Mouse (Mus musculus) urinary bladder, postnatal 10 days (tissue): ENCODE measurements around the gene Flad1.

ENCODE experiments used
- DNase-seq: peaks from one replicate; pipeline ENCODE4 v3.0.0; 2022; ENCODE audit warnings: low spot score

Gene Flad1

DNA sequence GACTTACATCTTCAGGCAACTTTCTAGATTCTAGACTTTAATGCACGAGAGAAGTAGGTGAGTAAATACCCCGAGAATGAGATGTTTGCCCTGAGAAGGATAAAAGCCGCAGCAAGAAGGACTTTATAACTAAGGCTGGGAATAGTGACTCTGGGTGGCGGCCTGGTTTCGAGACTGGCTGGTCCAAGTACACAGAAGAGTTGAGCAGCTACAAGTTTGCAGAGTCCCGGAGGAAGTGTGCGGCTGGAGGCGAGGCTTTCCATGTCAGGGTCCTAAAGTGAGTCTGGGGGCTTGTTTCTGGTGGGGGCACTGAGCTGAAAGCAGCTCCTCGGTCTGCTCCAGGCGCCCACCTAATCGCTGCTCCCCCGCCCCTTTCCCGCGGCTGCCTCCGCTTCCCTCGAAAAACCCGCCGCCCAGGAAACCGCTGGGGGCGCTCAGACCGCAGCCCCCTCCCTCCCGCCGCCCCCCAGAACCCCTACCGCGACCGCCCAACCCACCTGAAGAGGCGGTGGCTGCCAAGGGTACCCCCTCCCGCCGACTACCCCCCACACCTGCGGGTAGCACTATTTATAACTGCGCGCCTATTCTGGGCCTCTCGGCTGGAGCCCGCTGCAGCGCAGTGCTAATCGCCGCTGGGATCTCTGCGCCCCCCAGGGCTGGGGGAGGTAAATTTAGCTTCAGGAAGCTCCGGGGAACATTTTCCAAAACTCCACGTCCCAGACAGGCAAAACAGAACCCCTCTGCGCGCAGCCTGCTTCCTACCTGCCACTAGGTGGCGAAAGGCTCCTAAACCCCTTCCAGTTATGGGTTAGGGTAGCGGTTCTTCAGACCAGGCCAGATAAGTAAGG is 15.6 kb downstream of the Flad1 start:
- DNase-seq, result no peak

DNA sequence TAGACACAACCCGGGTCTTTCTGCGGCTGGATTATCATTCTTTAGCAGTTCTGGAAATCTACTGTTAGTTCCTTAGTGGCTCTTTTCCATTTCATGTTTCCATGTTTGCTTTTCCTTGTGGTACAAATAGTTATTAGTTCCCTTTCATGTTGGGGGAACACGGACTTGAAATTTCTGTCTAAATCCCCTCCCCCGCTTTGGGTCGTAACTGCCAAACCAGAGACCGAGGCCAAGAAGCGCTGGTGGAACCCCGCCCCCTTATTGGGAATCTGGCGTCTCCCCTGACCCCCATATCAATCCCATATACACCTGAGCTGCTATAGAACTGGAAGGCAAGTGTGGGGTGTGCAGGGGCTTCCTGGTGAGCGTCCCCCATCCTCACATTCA is 16.3 kb downstream of the Flad1 start:
- no peak for DNase-seq

DNA sequence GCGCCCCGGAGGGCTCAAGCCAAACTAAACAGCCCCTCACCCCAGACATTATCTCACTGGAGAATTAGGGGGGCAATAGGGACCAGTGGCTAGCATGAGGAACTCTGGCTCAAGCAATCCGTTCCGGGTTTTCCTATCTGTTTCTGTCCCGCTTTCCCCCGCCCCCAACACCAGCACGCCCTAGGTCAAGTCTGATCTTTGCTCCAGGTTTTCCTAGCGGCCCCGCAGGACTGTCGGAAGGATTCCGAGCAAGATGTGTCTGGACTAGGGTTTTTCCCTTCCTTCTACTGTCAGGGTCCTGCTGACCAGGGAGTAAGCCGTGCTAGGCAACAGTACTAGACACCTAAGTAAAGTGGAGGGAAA is 16.8 kb downstream of the Flad1 start:
- no peak for DNase-seq

DNA sequence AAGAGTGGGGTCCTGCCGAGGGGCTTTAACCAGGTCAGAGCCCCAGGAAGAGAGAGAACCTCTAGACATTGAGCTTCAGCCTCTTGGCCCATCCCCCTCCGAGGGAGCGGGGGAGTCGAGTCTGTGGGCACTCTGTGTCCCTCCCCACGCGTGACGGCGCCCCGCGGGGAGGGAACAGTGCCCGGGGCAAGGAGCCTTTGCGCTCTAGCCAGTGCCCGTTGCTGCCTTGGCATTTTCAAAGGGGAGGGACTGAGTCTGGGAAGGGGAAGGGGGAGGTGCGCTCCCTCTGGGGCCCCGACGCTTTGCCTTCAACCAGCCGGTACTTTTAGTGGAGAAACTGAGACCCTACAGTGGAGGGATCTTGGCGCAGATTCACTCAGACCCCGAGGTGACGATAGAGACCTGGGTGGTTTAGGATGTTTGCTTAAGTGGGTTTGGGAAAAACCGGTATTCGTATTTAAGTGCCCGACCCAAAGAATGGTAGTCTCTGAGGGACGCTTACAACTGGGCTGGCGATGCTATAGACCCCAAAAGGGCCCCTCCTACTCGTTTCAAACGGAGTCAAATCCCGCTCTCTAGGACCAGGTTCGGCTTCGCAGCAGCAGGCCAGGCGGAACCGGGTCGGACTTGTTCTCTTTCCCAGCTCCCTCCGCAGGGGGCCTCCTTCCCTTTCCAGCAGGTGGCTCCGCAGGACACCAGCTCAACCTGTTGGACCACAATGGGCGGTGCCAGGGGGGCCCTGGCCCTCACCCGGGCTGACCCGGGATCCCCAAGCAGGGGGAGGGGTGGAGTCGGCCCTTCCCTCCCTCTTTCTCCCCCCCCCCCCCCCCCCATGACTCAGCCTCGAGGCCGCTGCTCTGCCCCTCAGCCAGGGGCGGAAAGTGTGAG is 17.4 kb downstream of the Flad1 start, which contains the start of gene Zbtb7b:
Gene Zbtb7b, minus strand, starts transcription at position 771 of the 888 bp plus-strand sequence.
- DNase-seq, result no peak

GRCm38 (mm10) chr3:89393605-89394004 is 18.1 kb downstream of the Flad1 start:
- peak; percentile 98 for DNase-seq

DNA sequence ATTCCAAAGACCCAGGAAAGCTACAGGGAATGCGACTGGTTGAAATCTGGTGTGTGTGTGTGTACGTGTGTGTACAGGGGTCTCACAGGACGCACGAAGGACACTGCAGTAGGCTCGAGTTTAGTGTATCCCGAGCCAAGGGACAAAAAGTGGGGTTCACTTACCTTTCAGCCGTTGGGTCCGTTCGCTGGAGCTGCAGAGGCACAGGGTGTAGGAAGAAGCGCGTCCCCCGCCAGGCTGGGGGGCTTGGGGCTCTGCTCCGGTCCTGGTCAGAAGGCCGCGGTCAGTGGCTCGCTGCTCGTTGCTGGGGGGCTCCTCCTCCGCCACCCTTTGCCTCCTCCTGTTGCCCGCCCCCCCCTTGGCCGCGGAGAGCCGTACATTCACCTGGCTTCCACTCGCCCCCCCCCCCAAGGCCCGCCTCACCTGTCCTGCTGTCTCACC is 18.8 kb downstream of the Flad1 start:
- no peak for DNase-seq

GRCm38 (mm10) chr3:89391663-89392511 is 19.8 kb downstream of the Flad1 start:
- no peak for DNase-seq

- DNase-seq, result no peak
Measured at GRCm38 (mm10) chr3:89390699-89391662, 20.7 kb downstream of the Flad1 start.

- no peak for DNase-seq
Measured at GRCm38 (mm10) chr3:89390111-89390515, 21.6 kb downstream of the Flad1 start.

DNA sequence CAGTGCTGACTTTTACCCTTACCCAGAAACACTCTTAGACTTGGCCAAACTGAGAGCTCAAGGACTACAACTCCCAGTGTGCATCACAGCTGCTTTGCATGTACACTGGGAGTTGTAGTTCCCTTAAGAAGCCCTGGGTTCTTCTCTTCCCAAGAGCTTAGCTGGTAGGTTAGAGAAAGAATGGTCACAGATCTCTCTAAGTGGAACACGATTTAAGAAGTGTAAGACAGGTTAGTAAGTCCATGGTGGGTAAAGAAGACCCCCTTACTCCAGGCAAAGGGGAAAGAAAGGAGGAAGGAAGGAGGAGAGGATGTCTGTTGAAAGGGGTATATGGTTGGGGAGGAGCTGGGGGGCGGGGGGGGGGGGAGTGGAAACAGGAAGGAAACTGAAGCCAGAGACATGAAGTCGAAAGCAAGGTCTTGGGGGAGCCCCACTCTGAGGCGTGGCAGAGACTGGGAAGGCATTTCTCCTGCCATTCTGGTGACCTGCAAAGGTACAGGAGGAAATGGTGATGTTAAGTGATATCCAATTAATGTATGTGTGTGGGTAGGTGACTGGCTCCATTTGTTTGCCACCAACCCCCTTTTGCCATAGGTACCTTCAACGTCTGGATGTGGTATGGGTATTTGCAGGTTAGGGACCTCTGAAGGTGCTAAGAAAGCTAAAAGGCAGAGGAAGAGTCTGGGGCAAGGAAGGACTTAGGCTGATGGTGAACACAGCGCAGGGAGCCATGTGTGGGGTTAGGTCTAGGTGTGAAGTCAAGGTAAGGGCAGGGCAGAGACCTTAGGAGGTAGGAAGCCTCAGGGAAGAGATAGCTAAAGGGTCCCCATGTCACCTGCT is 22.5 kb downstream of the Flad1 start:
- no peak for DNase-seq

DNA sequence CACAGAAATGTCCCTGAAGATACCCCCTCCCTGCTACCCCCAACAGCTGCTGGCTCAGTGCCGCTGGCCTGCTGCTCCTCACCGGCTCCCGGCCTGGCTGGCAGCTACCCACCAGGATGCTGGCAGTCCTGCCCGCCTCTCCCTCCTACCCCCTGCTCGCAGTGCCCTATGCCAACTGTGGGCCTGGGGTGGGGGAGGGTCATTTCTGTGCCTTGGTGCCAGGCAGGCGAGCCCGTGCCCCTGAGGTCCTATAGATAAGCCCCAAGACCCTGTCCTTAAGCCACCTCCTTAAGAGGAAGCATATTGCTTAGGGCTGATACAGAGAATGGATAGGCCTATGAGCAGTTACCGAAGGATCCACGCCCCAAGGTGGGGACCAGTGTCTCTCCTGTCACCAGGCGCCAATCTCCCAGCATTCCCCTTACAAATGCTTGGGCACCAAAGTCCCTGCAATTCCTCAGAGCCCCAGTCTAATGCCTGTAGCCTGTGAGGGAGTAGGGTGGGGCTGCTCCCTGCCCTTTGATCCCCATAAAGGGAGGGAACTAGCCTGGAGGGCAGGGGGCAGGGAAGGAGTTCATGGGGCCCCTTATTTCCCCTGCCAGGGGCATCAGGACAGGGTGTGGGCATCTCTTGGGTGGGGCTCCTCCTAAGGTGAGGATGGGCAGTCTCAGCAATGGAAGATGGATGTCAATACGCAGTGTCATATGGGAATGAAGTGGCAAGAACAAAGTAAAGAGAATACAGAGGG is 23.4 kb downstream of the Flad1 start:
- no peak for DNase-seq

DNA sequence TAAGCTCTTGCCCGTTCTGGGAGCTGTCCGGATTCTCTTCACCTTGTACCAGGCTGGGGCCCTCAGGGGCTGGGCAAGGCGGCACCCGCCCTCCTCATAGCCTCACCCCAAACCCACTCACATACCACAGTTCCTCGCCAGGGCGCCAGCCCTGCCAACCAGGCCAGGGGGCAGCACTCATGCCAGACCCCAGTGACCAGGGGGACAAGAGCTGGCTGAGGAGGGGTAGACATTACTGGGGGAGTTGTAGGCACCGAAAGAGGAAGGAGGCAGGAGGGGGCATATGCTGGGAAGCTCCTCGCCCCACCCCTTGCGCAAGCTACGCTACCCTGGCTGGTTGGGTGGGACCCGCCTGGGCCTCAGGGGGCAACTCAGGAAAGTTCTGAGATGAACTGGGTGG is 24.0 kb downstream of the Flad1 start:
- no peak for DNase-seq

DNA sequence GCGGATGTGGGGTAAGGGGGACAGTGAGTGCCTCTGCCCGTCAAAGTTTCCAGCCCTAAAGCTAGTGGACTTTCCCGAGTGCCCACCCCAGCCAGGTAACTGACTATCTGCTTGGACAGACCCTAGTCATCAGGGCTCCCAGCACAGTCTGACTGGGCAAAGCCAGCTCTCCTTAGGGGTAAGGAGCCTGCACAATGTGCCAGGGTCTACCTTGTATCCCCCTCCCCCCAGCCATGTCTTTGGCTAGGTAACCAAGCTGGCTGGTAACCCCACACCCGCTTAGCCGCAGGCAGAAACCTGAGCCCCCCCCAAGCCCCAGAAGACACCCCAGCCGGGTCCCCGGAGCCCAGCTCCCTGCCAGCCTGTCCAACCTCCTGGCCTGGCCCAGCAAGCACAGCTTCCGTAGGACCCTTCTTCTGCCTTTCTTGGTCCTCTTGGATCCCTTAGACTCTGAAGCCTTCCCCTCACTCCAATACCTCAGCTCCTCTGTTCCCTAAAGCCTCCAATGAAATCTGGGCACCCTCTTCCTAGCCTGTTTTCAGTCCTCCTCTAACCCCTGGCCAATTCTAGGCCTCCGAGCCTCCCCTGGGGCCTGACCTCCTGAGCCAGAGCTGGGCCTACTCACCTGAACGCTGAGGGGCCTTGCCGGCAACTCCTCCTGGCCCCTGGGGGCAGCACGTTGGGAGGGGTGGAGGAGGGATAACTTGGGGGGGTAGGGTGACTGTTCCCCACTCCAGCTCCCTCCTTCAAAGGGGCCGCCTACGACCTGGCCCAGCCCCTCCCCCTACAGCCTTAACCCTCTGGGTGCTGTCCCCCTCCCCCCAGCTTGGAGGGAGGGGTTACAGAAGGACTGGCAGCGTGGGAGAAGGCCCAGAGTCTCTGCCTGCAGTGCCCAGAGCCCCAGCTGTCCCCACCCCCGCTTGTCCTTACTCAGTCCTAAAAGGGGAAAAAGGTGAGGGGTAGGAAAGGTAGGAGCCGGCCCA is 24.9 kb downstream of the Flad1 start:
- DNase-seq, result no peak

DNA sequence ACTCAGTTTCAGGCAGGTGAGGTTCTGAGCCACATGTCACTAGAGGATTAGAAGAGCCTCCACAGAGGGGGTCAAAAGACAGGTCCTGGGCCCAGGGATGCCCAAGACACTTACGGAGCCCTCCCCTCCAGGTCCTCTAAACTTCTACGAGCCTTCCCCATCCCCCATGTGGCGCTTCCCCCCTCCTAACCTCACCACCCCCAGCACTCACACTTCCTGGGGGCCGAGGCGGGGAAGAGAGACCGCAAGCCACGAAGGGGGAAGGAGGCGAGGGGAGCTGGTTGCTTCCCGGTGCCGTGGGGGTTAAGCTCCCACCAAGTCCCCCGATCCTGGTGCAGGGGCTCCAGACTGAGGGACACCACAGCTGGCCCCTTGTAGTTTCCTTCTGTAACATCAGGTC is 26.2 kb downstream of the Flad1 start:
- DNase-seq, result no peak

DNA sequence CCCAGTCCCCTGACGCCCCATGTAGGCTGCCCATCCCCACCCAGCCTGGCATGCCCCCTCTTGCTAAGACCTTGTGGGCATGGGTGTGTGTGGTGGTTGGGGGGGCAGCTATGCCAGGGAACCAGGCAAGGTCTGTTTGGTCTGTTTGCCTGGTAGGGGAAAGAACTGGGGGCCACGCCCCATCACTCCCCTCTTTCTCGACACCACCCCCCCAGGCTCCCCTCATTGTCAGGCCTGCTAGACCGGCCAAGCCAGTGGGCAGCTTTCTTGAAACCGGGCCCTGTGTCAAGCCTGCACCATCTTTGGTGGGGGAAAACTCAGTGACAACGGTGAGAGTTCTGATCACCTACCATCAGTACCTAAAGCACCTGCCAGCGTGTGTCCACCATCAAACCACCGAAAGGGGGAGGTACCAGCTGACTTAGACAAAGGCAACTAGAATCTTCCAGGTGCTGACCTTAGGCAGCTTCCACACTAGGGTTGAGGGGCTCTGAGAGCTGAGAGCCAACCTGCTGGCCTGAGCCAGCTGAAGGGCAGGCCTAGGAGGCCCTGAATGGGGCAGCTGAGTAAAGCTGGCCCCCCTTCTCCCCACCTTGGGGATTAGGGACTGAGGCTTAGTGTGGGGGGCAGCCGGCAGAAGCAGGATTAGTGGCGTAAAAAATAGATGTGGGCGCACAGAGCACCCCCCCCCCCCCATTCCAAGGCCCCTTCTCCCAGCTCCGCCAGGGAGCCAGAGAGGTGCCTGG is 27.2 kb downstream of the Flad1 start:
- DNase-seq, result no peak

- no peak for DNase-seq
Measured at GRCm38 (mm10) chr3:89383651-89384255, 27.9 kb downstream of the Flad1 start.

GRCm38 (mm10) chr3:89382950-89383349 is 28.7 kb downstream of the Flad1 start:
- no peak for DNase-seq
